Mouse (Mus musculus) kidney, adult 2 months (tissue): ENCODE results near the gene S1pr5.

ENCODE experiments used
- CTCF ChIP-seq: fragments of 200-500 bp; conservative IDR thresholded peaks from 2 replicates; pipeline ENCODE4 v1.5.1; 2011; ENCODE audit warnings: low read depth, mild to moderate bottlenecking, control low read depth, low read length, moderate library complexity, mixed read lengths; ENCODE audit not compliant: insufficient read depth, insufficient read length
- POLR2A ChIP-seq: fragments of 200-500 bp; IDR thresholded peaks from one replicate; pipeline ENCODE4 v1.6.1; 2011; ENCODE audit warnings: low read depth, low read length, control low read depth

DNA sequence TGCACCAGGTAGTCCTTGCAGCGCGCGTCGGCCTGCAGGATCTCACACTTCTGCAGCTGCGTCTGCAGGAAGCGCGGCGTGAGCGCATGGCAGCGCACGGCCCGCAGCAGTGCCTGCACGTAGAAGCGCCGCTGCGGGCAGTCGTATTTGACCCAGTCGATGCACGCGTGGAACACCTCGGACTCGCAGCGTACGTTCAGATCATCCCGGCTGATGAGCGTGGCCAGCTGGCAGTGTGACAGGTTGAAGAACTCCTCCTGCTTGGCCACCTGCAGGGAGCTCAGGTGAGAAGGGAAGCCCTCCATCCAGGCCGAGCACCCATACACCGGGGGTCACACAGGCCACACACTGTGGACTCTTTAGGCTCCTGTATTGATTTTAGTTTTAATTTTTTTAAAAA, 14.4 kb downstream of the S1pr5 start:
- TF ChIP-seq CTCF (no peak), POLR2A (no peak)
